8 mouse cellular contexts compared by ENCODE assay signal in genomic region chr3:89522450-89523128, GRCm38 (mm10). TPM values are rescaled to one million over a fixed set of nuclear protein-coding genes. Genes with fewer than 3 reads are reported as not detected.
DNase-seq lines count a peak whose midpoint lies in the region; ATAC-seq and TF ChIP-seq lines count a peak whose summit lies in the region.

No protein-coding gene starts in this region.

- peaks cover 46% of the 10 kb centered on the region for H3K4me1 ChIP-seq in limb, embryonic 10.5 days
- peaks cover 2% of the 10 kb centered on the region; the same call in 1 of the 2 replicates for H3K4me1 ChIP-seq in stomach, postnatal 0 days (replicated peaks; ENCODE audit: control insufficient read depth, insufficient read depth)
- no peaks in the 10 kb centered on the region for H3K4me1 ChIP-seq in thymus, adult 2 months (replicated peaks; ENCODE audit: control insufficient read depth, insufficient read depth, low read length)

- no peak for TF ChIP-seq POLR2A in thymus, adult 2 months (IDR thresholded peaks at IDR 0.05; ENCODE audit: control insufficient read depth, extremely low read depth, insufficient read depth, low read length, poor library complexity)

- no peak for TF ChIP-seq CTCF in stomach, postnatal 0 days (IDR thresholded peaks at IDR 0.05; ENCODE audit: low read depth)
- no peak for TF ChIP-seq CTCF in thymus, adult 2 months (IDR thresholded peaks at IDR 0.05; ENCODE audit: borderline replicate concordance, control insufficient read depth, extremely low read depth, insufficient read depth, low read length, poor library complexity)

- H3K9ac ChIP-seq in stomach, postnatal 0 days (ENCODE audit: low read length), result peak overlapping the region; percentile 18; the same call in 1 of the 2 replicates

- TF ChIP-seq EP300 in stomach, postnatal 0 days (optimal IDR thresholded peaks at IDR 0.05), result no peak

- 41% methylated on average over 6 of the region's 6 CpGs for WGBS in limb, embryonic 10.5 days
- 28% methylated on average over 6 of the region's 6 CpGs for WGBS in stomach, postnatal 0 days
- 80% methylated on average over 6 of the region's 6 CpGs for WGBS in thymus, adult 2 months

- no peaks in the 10 kb centered on the region for H3K36me3 ChIP-seq in limb, embryonic 10.5 days
- H3K36me3 ChIP-seq in stomach, postnatal 0 days (ENCODE audit: control insufficient read depth, insufficient read depth, low read length), result no peaks in the 10 kb centered on the region
- H3K36me3 ChIP-seq in thymus, adult 2 months (ENCODE audit: control insufficient read depth, insufficient read depth, low read length), result no peaks in the 10 kb centered on the region

- H3K4me2 ChIP-seq in stomach, postnatal 0 days (replicated peaks; ENCODE audit: low read depth), result peak overlapping the region; percentile 76

- H3K4me3 ChIP-seq in limb, embryonic 10.5 days, result peak overlapping the region; percentile 58; the same call in 1 of the 2 replicates
- H3K4me3 ChIP-seq in stomach, postnatal 0 days (ENCODE audit: low read depth, low read length), result peak overlapping the region; percentile 45
- no peak overlapping the region for H3K4me3 ChIP-seq in thymus, adult 2 months (ENCODE audit: control insufficient read depth, insufficient read depth, low read length)

- no peak overlapping the region for H3K27ac ChIP-seq in limb, embryonic 10.5 days
- H3K27ac ChIP-seq in stomach, postnatal 0 days (replicated peaks), result peak overlapping the region; percentile 25; the same call in 1 of the 2 replicates
- H3K27ac ChIP-seq in thymus, adult 2 months (ENCODE audit: control insufficient read depth, insufficient read depth, low read length), result no peak overlapping the region

- DNase-seq in right cerebral cortex, postnatal 10 days (ENCODE audit: low spot score in 2 of 2), result peak; percentile 46
- no peak for DNase-seq in right cerebral cortex, postnatal 14 days
- peak; percentile 38 for DNase-seq in gastrocnemius, postnatal 14 days
- DNase-seq in limb, embryonic 10.5 days (ENCODE audit: low spot score), result no peak
- no peak for DNase-seq in stomach, postnatal 0 days (ENCODE audit: low spot score)
- no peak for DNase-seq in thymus, adult 2 months
- DNase-seq in urinary bladder, postnatal 10 days (ENCODE audit: low spot score), result no peak
- DNase-seq in lung, postnatal 14 days, result no peak

- no peak for ATAC-seq in stomach, postnatal 0 days (ENCODE audit: low FRiP score, low TSS enrichment)

- intact Hi-C loops in gastrocnemius, postnatal 14 days (cut with DNase I; ENCODE audit: low total_unique reads), result no loop called here

- peaks cover 44% of the 10 kb centered on the region for H3K27me3 ChIP-seq in limb, embryonic 10.5 days (ENCODE audit: low read depth, poor library complexity, severe bottlenecking)
- no peaks in the 10 kb centered on the region for H3K27me3 ChIP-seq in stomach, postnatal 0 days (ENCODE audit: control insufficient read depth, insufficient read depth, low read length)
- H3K27me3 ChIP-seq in thymus, adult 2 months (ENCODE audit: control insufficient read depth, insufficient read depth, low read length), result peaks cover 7% of the 10 kb centered on the region; the same call in 1 of the 2 replicates

- no peaks in the 10 kb centered on the region for H3K9me3 ChIP-seq in limb, embryonic 10.5 days (replicated peaks)
- no peaks in the 10 kb centered on the region for H3K9me3 ChIP-seq in stomach, postnatal 0 days (ENCODE audit: control insufficient read depth, low read length)

RNA-seq across cellular contexts. Expression of gene Kcnn3, which starts 2.6 kb away (rescaled TPM):
- 1 to 10 TPM; 3.3 to 6.0 TPM for total RNA-seq in gastrocnemius, postnatal 14 days (2021)
- 0.43 and 0.74 TPM in 2 replicates for polyA plus RNA-seq in limb, embryonic 10.5 days (2016; fragmentation: Nextera tagmentation; extraction: Ambion mirVana)
- polyA plus RNA-seq in stomach, postnatal 0 days (2015; fragmentation: Nextera tagmentation; extraction: Ambion mirVana), result 4.5 and 5.3 TPM in 2 replicates
- polyA plus RNA-seq in thymus, adult 2 months (2012; rRNA removed), result 1.6 and 2.4 TPM in 2 replicates

Comparison
In these comparisons a context has a peak if more than half of its experiments do, and no peak if none do; other contexts are left out.
1. DNase-seq: peak in right cerebral cortex, postnatal 10 days (2 of 2) and gastrocnemius, postnatal 14 days (single experiment); none in right cerebral cortex, postnatal 14 days (single experiment), limb, embryonic 10.5 days (single experiment), stomach, postnatal 0 days (single experiment), thymus, adult 2 months (single experiment), urinary bladder, postnatal 10 days (single experiment) and lung, postnatal 14 days (single experiment).